Mouse (Mus musculus) megakaryocyte, embryonic 14.5 days (primary cell): ENCODE results near the gene Gm20388. TPM values are rescaled to one million over a fixed set of nuclear protein-coding genes. Genes with fewer than 3 reads are reported as not detected.

Experiments used
- H3K27me3 ChIP-seq: replicated peaks from 2 replicates; pipeline ENCODE3; 2012; ENCODE audit warnings: inconsistent platforms
- H3K36me3 ChIP-seq: replicated peaks from 2 replicates; pipeline ENCODE3; 2012; ENCODE audit warnings: low read length, inconsistent platforms, mixed read lengths
- H3K4me1 ChIP-seq: 2 replicates; pipeline ENCODE4 v1.6.1; 2012; ENCODE audit warnings: inconsistent platforms
- H3K4me3 ChIP-seq: replicated peaks from 2 replicates; pipeline ENCODE3; 2012; ENCODE audit warnings: moderate library complexity, mild to moderate bottlenecking, inconsistent platforms
- H3K9me3 ChIP-seq: 2 replicates; pipeline ENCODE4 v1.6.1; 2012; ENCODE audit warnings: inconsistent platforms
- FLI1 ChIP-seq: IDR thresholded peaks from 2 replicates; pipeline ENCODE4 v1.6.1; 2012; ENCODE audit warnings: low read length, inconsistent platforms, mixed read lengths
- GATA1 ChIP-seq: IDR thresholded peaks from 3 replicates; pipeline ENCODE4 v1.6.1; 2012; ENCODE audit warnings: mixed read lengths, low read length, inconsistent platforms, borderline replicate concordance
- polyA plus RNA-seq: library from polyadenylated mRNA; stranded (reverse); fragments of >175 nt; gene quantifications from 2 replicates; pipeline ENCODE4 v1.2.3, GENCODE M21; 2012; ENCODE audit warnings: low replicate concordance; ENCODE audit not compliant: insufficient read depth

Gene Gm20388
- polyA plus RNA-seq, 1 experiment: 111 TPM

DNA sequence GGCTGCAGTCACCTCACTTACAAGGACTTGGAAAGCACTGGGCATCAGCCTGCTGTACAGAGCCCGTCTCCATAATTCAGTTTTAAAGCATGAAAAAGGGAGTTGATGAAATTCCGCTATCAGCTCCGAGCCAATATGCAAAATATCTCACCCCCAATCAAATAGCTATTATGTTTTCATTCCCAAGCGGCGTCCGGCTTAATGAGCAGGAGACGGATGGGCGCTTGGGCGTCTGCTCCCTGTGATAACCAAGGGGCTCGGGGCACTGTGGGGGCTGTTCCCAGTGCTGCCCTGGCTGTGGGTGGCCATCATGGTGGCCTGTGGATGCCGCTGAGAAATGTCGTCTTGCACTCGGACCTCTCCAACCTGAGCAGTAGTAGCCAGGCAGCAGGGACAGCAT is 2390.4 kb downstream of the Gm20388 start:
- H3K4me1 ChIP-seq: peaks cover 100% of the 10 kb centered on the region

GRCm38 (mm10) chr8:122301866-122302265 is 2391.2 kb downstream of the Gm20388 start:
- H3K36me3 ChIP-seq: peaks cover 98% of the 10 kb centered on the region

More for the DNA sequence above, 2390.4 kb downstream of the Gm20388 start:
- Histone ChIP-seq H3K9me3 (no peaks in the 10 kb centered on the region), H3K36me3 (peaks cover 98% of the 10 kb centered on the region), H3K27me3 (no peaks in the 10 kb centered on the region), H3K4me3 (peak overlapping the region; percentile 87)
- TF ChIP-seq GATA1 (no peak), FLI1 (no peak)

DNA sequence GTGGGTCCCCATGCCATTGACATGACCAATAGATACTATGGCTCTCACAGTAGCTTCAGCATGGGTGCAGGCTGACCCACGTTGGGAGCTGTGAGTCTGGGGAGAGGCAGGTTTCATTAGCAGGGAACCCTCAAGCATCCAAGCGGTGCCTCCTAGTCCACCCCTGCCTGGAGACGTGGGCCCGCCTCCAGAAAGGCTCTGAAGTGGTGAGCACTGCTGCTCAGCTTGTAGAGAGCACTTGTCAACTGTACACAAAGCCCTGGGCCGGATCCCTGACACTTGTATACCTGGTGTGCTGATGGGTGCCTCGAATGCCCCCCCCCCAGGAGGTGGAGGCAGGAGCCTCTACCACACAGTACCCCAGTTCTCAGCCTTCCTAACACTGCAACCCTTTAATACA is 2392.8 kb downstream of the Gm20388 start:
- H3K9me3 ChIP-seq: no peaks in the 10 kb centered on the region
- peaks cover 100% of the 10 kb centered on the region for H3K4me1 ChIP-seq
- no peaks in the 10 kb centered on the region for H3K27me3 ChIP-seq
- H3K36me3 ChIP-seq: peaks cover 98% of the 10 kb centered on the region
- TF ChIP-seq FLI1 (no peak), GATA1 (no peak)
- H3K4me3 ChIP-seq: peak overlapping the region; percentile 86

More at GRCm38 (mm10) chr8:122301866-122302265, 2391.2 kb downstream of the Gm20388 start:
- no peaks in the 10 kb centered on the region for H3K27me3 ChIP-seq
- peaks cover 100% of the 10 kb centered on the region for H3K4me1 ChIP-seq
- TF ChIP-seq GATA1 (no peak), FLI1 (no peak)
- no peaks in the 10 kb centered on the region for H3K9me3 ChIP-seq
- H3K4me3 ChIP-seq: peak overlapping the region; percentile 86

DNA sequence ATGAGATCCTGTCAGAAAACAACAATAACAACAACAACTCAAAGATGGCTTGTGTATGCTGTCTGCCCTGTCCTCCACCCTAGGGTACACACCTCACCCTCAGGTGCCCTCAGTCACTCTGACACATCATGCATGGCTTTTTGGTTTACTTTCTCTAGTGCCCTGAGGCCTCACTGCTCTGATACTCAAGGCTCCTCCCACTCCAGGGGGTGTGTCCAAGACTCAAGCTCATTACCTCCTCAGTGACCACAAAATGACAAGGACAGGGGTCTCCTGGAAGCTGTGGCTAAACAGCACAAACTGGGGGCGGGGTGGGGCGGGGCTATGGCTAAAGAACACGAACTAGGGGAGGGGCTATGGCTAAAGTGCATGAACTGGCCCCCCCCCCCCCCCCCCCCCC is 2393.4 kb downstream of the Gm20388 start:
- no peaks in the 10 kb centered on the region for H3K9me3 ChIP-seq
- peak overlapping the region; percentile 86 for H3K4me3 ChIP-seq
- no peak for TF ChIP-seq FLI1
- no peak for TF ChIP-seq GATA1
- H3K27me3 ChIP-seq: no peaks in the 10 kb centered on the region
- peaks cover 100% of the 10 kb centered on the region for H3K4me1 ChIP-seq
- peaks cover 98% of the 10 kb centered on the region for H3K36me3 ChIP-seq

DNA sequence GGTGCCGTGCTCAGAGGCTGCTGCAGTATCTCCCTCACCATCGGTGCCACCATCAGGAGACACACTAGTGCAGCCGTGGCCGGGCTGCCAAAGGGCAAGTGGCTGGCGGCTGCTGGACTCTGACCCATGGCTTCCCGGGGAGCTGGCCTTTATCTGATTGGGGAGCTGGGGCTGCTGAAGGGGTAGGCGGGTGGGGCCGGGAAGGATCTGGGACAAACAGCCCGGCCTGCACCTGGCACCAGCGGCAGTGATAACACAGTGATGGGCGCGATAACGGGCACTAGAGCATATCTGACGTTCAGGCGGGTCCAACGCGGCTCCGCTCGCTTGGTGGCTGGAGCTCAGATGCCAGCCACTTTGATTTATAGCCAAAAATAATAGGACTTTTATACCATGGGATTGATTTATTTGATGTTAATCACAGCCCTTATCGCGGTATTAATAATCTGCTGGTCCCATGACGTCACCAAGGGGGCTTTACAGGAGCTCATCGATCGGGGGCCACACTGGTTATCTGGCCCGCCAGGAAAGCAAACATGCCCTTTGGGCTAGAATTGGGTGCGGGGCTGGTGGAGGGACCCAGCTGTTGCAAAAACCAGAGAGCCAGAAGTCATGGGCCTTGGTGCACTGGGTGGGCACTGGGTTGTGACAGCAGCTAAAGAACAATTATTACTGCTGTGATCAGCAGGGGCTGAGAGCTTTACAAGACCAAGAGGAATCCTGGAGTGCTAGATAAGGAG is 2396.2 kb downstream of the Gm20388 start:
- Histone ChIP-seq H3K4me1 (peaks cover 100% of the 10 kb centered on the region), H3K27me3 (no peaks in the 10 kb centered on the region), H3K36me3 (peaks cover 98% of the 10 kb centered on the region), H3K4me3 (peak overlapping the region; percentile 53), H3K9me3 (no peaks in the 10 kb centered on the region)
- TF ChIP-seq FLI1: no peak
- no peak for TF ChIP-seq GATA1

DNA sequence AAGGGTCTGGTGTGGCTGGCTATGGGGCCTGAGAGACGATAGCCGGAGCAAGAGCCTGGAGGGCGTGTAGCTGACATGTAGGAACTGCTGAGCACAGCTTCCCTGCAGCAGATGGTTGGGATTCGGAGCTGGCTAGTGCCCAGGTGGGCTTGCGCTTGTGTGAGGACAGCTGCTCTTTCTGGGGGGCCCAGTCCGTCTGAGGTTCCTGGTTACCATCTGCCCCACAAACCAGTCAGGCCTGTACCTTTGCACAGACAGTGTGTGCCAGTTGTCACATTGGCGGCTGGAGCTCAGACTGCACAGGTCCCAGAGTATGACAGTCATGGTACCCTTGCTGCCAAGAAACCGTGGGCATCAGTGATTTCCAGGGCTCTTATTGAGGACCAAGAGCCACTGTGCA is 2397.2 kb downstream of the Gm20388 start:
- no peaks in the 10 kb centered on the region for H3K27me3 ChIP-seq
- H3K36me3 ChIP-seq: peaks cover 98% of the 10 kb centered on the region
- H3K4me3 ChIP-seq: peak overlapping the region; percentile 75
- no peak for TF ChIP-seq GATA1
- TF ChIP-seq FLI1: no peak
- peaks cover 100% of the 10 kb centered on the region for H3K4me1 ChIP-seq
- H3K9me3 ChIP-seq: no peaks in the 10 kb centered on the region

DNA sequence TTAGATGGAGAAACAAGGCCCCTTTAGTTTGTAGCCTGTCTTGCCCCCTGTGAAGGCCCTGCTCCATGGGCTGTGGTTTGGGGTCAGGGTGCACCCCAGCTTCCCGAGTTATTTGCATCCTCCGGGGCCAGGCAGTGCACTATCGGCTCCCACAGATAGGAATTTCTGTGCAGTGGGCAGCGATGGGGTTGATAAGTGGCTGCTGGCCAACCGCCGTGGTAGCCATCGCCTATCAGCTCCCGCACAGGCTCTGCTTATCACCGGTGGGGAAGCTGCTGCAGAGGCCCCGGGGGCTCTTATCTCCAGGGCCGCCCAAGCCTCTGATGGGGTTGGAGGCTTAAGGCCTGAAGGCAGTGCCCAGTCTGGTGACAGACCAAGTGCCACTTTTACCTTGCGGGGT is 2398.6 kb downstream of the Gm20388 start:
- H3K4me1 ChIP-seq: peaks cover 100% of the 10 kb centered on the region
- peak; percentile 76 for TF ChIP-seq GATA1
- no peak for TF ChIP-seq FLI1
- peak overlapping the region; percentile 83 for H3K4me3 ChIP-seq
- H3K36me3 ChIP-seq: peaks cover 100% of the 10 kb centered on the region
- H3K9me3 ChIP-seq: no peaks in the 10 kb centered on the region
- no peaks in the 10 kb centered on the region for H3K27me3 ChIP-seq

GRCm38 (mm10) chr8:122311115-122311514 is 2400.5 kb downstream of the Gm20388 start:
- peaks cover 100% of the 10 kb centered on the region for H3K4me1 ChIP-seq
- peaks cover 100% of the 10 kb centered on the region for H3K36me3 ChIP-seq
- no peaks in the 10 kb centered on the region for H3K27me3 ChIP-seq
- H3K9me3 ChIP-seq: no peaks in the 10 kb centered on the region
- TF ChIP-seq GATA1: no peak
- no peak for TF ChIP-seq FLI1
- H3K4me3 ChIP-seq: peak overlapping the region; percentile 30

DNA sequence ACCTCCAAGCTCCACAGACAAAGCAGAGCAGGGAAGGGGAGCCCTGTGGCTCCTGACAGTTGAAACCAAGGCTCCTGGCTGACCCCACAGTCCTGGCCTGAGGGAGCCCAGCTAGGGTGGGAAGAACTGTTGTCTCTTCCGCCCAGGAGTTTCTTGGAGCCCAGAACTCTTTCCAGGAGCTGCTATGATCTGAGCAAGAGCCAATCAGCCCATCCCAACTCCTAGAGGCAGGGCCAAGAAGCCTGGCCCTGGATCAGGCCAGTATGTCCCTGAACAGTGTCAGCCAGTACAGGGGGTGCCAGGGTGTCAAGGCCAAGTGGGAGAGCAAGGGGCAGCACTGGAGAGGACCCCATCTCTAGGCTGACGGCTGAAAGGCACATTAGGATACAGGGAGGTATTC is 2401.9 kb downstream of the Gm20388 start:
- H3K4me1 ChIP-seq: peaks cover 100% of the 10 kb centered on the region

GRCm38 (mm10) chr8:122313310-122313709 is 2402.7 kb downstream of the Gm20388 start:
- Histone ChIP-seq H3K27me3 (no peaks in the 10 kb centered on the region), H3K4me3 (peak overlapping the region; percentile 83), H3K4me1 (peaks cover 100% of the 10 kb centered on the region), H3K9me3 (no peaks in the 10 kb centered on the region), H3K36me3 (peaks cover 100% of the 10 kb centered on the region)
- TF ChIP-seq FLI1 (no peak), GATA1 (peak; percentile 46; the same call in 1 of the 3 replicates)

More for the DNA sequence above, 2401.9 kb downstream of the Gm20388 start:
- peak overlapping the region; percentile 83 for H3K4me3 ChIP-seq
- H3K27me3 ChIP-seq: no peaks in the 10 kb centered on the region
- no peaks in the 10 kb centered on the region for H3K9me3 ChIP-seq
- H3K36me3 ChIP-seq: peaks cover 100% of the 10 kb centered on the region
- no peak for TF ChIP-seq FLI1
- TF ChIP-seq GATA1: no peak
